Mouse (Mus musculus) cerebellum, adult 9-11 months (tissue): ENCODE data around the gene Vmn2r50.
"Not testable (repeated sequence)": the region's sequence is repeated elsewhere in the genome, so short reads cannot be mapped to it uniquely, and the experiment has no call there.

Experiments
- DNase-seq: peaks from one replicate; pipeline ENCODE4 v3.0.0; 2022

Vmn2r50 gene

GRCm38 (mm10) chr7:10053196-10053595 is at the start of gene Vmn2r50:
Gene Vmn2r50 (minus strand): TSS chr7:10053296.
- not testable (repeated sequence) for DNase-seq

DNA sequence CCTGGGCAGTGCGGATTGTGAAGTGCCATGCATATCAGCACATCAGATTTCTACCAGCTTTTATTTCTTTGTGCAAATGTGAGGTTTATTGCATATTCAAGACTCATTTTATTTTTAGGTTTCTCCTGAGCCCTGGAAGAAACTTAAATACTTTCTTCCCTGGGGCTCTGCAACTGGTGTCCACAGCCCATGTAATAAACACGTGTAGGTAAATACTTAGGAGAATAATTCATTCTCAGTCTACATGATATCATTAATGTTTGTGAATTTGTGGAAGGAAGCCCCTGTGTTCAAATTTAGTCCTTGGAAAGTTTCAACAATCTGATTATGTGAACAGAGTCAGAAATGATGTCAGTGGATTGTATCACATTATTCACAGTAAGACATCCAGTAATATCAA is 60.9 kb downstream of the Vmn2r50 start, which contains the start of gene Vmn2r49:
TSS of gene Vmn2r49 (minus strand) at position 101 of the 400 bp plus-strand sequence.
- not testable (repeated sequence) for DNase-seq
